Comparison of ENCODE assay signal across 16 mouse cellular contexts in genomic region chr4:155170614-155171212, GRCm38 (mm10). TPM values are rescaled to one million over a fixed set of nuclear protein-coding genes. Genes with fewer than 3 reads are reported as not detected.
DNase-seq lines count a peak whose midpoint lies in the region; ATAC-seq and TF ChIP-seq lines count a peak whose summit lies in the region.
"Had no signal": no experiment of that assay in that cellular context is flagged by ENCODE, and none has a peak within 500 bp of the region (broad histone marks: within the 10 kb centered on the region; RNA-seq: fewer than 3 reads in every experiment).

No protein-coding gene starts in this region.

- H3K36me3 ChIP-seq in hindbrain, embryonic 10.5 days = peaks cover 8% of the 10 kb centered on the region; the same call in 1 of the 2 replicates
- no peaks in the 10 kb centered on the region for H3K36me3 ChIP-seq in hindbrain, embryonic 11.5 days (ENCODE audit: control insufficient read depth, insufficient read depth, low read length)
- no peaks in the 10 kb centered on the region for H3K36me3 ChIP-seq in lung, embryonic 15.5 days
- H3K36me3 ChIP-seq in hindbrain, embryonic 15.5 days = no peaks in the 10 kb centered on the region

- H3K4me1 ChIP-seq in hindbrain, embryonic 10.5 days (replicated peaks) = peaks cover 72% of the 10 kb centered on the region
- H3K4me1 ChIP-seq in hindbrain, embryonic 11.5 days (replicated peaks; ENCODE audit: control insufficient read depth, insufficient read depth, low read length) = peaks cover 32% of the 10 kb centered on the region
- H3K4me1 ChIP-seq in lung, embryonic 15.5 days = peaks cover 83% of the 10 kb centered on the region
- peaks cover 60% of the 10 kb centered on the region for H3K4me1 ChIP-seq in hindbrain, embryonic 15.5 days (replicated peaks)

- no peak overlapping the region for H3K4me3 ChIP-seq in hindbrain, embryonic 10.5 days
- H3K4me3 ChIP-seq in hindbrain, embryonic 11.5 days (ENCODE audit: low read depth, low read length) = no peak overlapping the region
- H3K4me3 ChIP-seq in lung, embryonic 15.5 days = no peak overlapping the region
- no peak overlapping the region for H3K4me3 ChIP-seq in hindbrain, embryonic 15.5 days
- no peak overlapping the region for H3K4me3 ChIP-seq in left cerebral cortex, adult 2 months

- H3K4me2 ChIP-seq in hindbrain, embryonic 11.5 days (replicated peaks; ENCODE audit: low read depth, low read length) = no peak overlapping the region
- no peak overlapping the region for H3K4me2 ChIP-seq in lung, embryonic 15.5 days
- H3K4me2 ChIP-seq in hindbrain, embryonic 15.5 days = no peak overlapping the region
- H3K4me2 ChIP-seq: lung, embryonic 14.5 days had no signal

- ATAC-seq in hindbrain, embryonic 11.5 days (ENCODE audit: low FRiP score) = no peak
- ATAC-seq in lung, embryonic 15.5 days (ENCODE audit: borderline replicate concordance, extremely low read depth, low FRiP score, low TSS enrichment) = no peak
- peak; percentile 19 for ATAC-seq in activated CD4-positive, CD25-positive, alpha-beta regulatory T cell, adult 4 months
- no peak for ATAC-seq in hindbrain, embryonic 15.5 days (ENCODE audit: low FRiP score, low read depth)
- ATAC-seq: forebrain, embryonic 16.5 days; intestine, embryonic 16.5 days had no signal

- H3K9me3 ChIP-seq in hindbrain, embryonic 10.5 days = no peaks in the 10 kb centered on the region
- H3K9me3 ChIP-seq in hindbrain, embryonic 11.5 days (ENCODE audit: control insufficient read depth, low read length) = no peaks in the 10 kb centered on the region
- no peaks in the 10 kb centered on the region for H3K9me3 ChIP-seq in lung, embryonic 15.5 days
- no peaks in the 10 kb centered on the region for H3K9me3 ChIP-seq in hindbrain, embryonic 15.5 days

- H3K27me3 ChIP-seq in hindbrain, embryonic 10.5 days (ENCODE audit: insufficient read depth, poor library complexity, severe bottlenecking) = no peaks in the 10 kb centered on the region
- H3K27me3 ChIP-seq in hindbrain, embryonic 11.5 days (ENCODE audit: control insufficient read depth, insufficient read depth, low read length) = no peaks in the 10 kb centered on the region
- H3K27me3 ChIP-seq in lung, embryonic 15.5 days = no peaks in the 10 kb centered on the region
- no peaks in the 10 kb centered on the region for H3K27me3 ChIP-seq in hindbrain, embryonic 15.5 days

- TF ChIP-seq CTCF in left cerebral cortex, adult 2 months (IDR thresholded peaks at IDR 0.05) = no peak

- H3K9ac ChIP-seq in hindbrain, embryonic 11.5 days (ENCODE audit: low read depth, low read length) = no peak overlapping the region
- no peak overlapping the region for H3K9ac ChIP-seq in lung, embryonic 15.5 days
- no peak overlapping the region for H3K9ac ChIP-seq in hindbrain, embryonic 15.5 days
- H3K9ac ChIP-seq: lung, embryonic 14.5 days had no signal

- intact Hi-C loops in left cerebral cortex, adult 2 months (cut with DNase I) = no loop called here

- peak overlapping the region; percentile 92 for H3K27ac ChIP-seq in hindbrain, embryonic 10.5 days
- no peak overlapping the region for H3K27ac ChIP-seq in hindbrain, embryonic 11.5 days (ENCODE audit: low read depth, low read length)
- peak overlapping the region; percentile 35; the same call in 1 of the 2 replicates for H3K27ac ChIP-seq in lung, embryonic 15.5 days
- H3K27ac ChIP-seq in hindbrain, embryonic 15.5 days (replicated peaks) = peak overlapping the region; percentile 80; the same call in 1 of the 2 replicates
- no peak overlapping the region for H3K27ac ChIP-seq in left cerebral cortex, adult 2 months

- no peak for DNase-seq in hindbrain, embryonic 10.5 days (ENCODE audit: low spot score)
- DNase-seq in hindbrain, embryonic 11.5 days (ENCODE audit: low spot score) = no peak
- no peak for DNase-seq in lung, adult 18-20 months
- DNase-seq in left cerebral cortex, adult 2 months (ENCODE audit: extremely low spot score in 1 of 2, low spot score in 2 of 2) = no peak
- no peak for DNase-seq in cerebellum, adult 11 months
- DNase-seq: adrenal gland, adult 8-10 months; gastrocnemius, postnatal 14 days; layer of hippocampus, adult 9-11 months; lung, embryonic 14.5 days; midbrain, embryonic 14.5 days; right cerebral cortex, postnatal 14 days had no signal

- 84% methylated on average over 8 of the region's 8 CpGs for WGBS in hindbrain, embryonic 10.5 days
- WGBS in hindbrain, embryonic 11.5 days = 88% methylated on average over 8 of the region's 8 CpGs
- WGBS in lung, embryonic 15.5 days = 63% methylated on average over 8 of the region's 8 CpGs
- 78% methylated on average over 8 of the region's 8 CpGs for WGBS in hindbrain, embryonic 15.5 days

RNA-seq across cellular contexts. Expression of gene Ski, which starts 51.7 kb away (rescaled TPM):
- 9.3 and 10.1 TPM in 2 replicates for polyA plus RNA-seq in hindbrain, embryonic 10.5 days (2016; fragmentation: Nextera tagmentation; extraction: Ambion mirVana)
- polyA plus RNA-seq in hindbrain, embryonic 11.5 days (2014; fragmentation: Nextera tagmentation; extraction: Ambion mirVana) = 13.4 and 21.0 TPM in 2 replicates
- polyA plus RNA-seq in lung, embryonic 15.5 days (2015; fragmentation: Nextera tagmentation; extraction: Ambion mirVana) = 16.1 and 16.9 TPM in 2 replicates
- polyA plus RNA-seq in activated CD4-positive, CD25-positive, alpha-beta regulatory T cell, adult 4 months (2017; shearing (Covaris generic)) = 10 to 100 TPM; 24.7 to 25.0 TPM
- 11.3 and 11.9 TPM in 2 replicates for polyA plus RNA-seq in hindbrain, embryonic 15.5 days (2015; fragmentation: Nextera tagmentation; extraction: Ambion mirVana)
- 100 to 1,000 TPM; 113 to 119 TPM for total RNA-seq in left cerebral cortex, adult 2 months (2021)

Comparison
In these comparisons a context has a peak if more than half of its experiments do, and no peak if none do; other contexts are left out.
1. H3K27ac ChIP-seq: peak in hindbrain, embryonic 10.5 days (single experiment), lung, embryonic 15.5 days (single experiment) and hindbrain, embryonic 15.5 days (single experiment); none in hindbrain, embryonic 11.5 days (single experiment) and left cerebral cortex, adult 2 months (single experiment).